Mouse (Mus musculus) lung, embryonic 14.5 days (tissue): ENCODE measurements around the gene Olfr373. TPM values are rescaled to one million over a fixed set of nuclear protein-coding genes. Genes with fewer than 3 reads are reported as not detected.
"Not testable (repeated sequence)": the region's sequence is repeated elsewhere in the genome, so short reads cannot be mapped to it uniquely, and the experiment has no call there.

Experiments
- ATAC-seq: fragments of 200-750 bp; cut with Nextera tagmentation; 2 replicates; pipeline ENCODE4 v1.8.0; 2017; ENCODE audit warnings: mild to moderate bottlenecking, moderate TSS enrichment, moderate library complexity; ENCODE audit not compliant: insufficient read depth
- DNase-seq: peaks from one replicate; pipeline ENCODE4 v3.0.0-alpha.2; 2015
- H3K27ac ChIP-seq: fragments of 300-500 bp; sonication (generic); 2 replicates; pipeline ENCODE4 v1.5.1; 2014; ENCODE audit warnings: low read depth, mild to moderate bottlenecking, moderate library complexity
- H3K27me3 ChIP-seq: fragments of 300-500 bp; sonication (generic); 2 replicates; pipeline ENCODE4 v1.6.1; 2014; ENCODE audit warnings: low read length, control low read depth; ENCODE audit not compliant: insufficient read depth
- H3K36me3 ChIP-seq: fragments of 300-500 bp; sonication (generic); 2 replicates; pipeline ENCODE4 v1.6.1; 2014; ENCODE audit warnings: control low read depth; ENCODE audit not compliant: insufficient read depth
- H3K4me1 ChIP-seq: fragments of 300-500 bp; sonication (generic); 2 replicates; pipeline ENCODE4 v1.6.1; 2014; ENCODE audit warnings: antibody characterized with exemption, control low read depth; ENCODE audit not compliant: insufficient read depth
- H3K4me2 ChIP-seq: fragments of 300-500 bp; sonication (generic); 2 replicates; pipeline ENCODE4 v1.6.1; 2014; ENCODE audit warnings: mild to moderate bottlenecking
- H3K4me3 ChIP-seq: fragments of 300-500 bp; sonication (generic); 2 replicates; pipeline ENCODE4 v1.5.1; 2014; ENCODE audit warnings: low read depth, low read length
- H3K9ac ChIP-seq: fragments of 300-500 bp; sonication (generic); 2 replicates; pipeline ENCODE4 v1.6.1; 2014
- H3K9me3 ChIP-seq: fragments of 300-500 bp; sonication (generic); 2 replicates; pipeline ENCODE4 v1.6.1; 2016; ENCODE audit warnings: low read depth, low read length, control low read depth
- CTCF ChIP-seq: IDR thresholded peaks from 2 replicates; pipeline ENCODE4 v1.5.1; 2016; ENCODE audit warnings: antibody characterized with exemption, low read depth
- WGBS: fragments of 180-500 bp; shearing (Covaris S2); extraction: QIAGEN DNeasy Blood & Tissue Kit; methylation state at CpG from one replicate; pipeline ENCODE4 v1.1.7; 2014; 5-methylcytosine and 5-hydroxymethylcytosine counted together
- polyA plus RNA-seq: library from polyadenylated mRNA; unstranded; fragments of >200 nt; fragmentation: Nextera tagmentation; extraction: Ambion mirVana; gene quantifications from 2 replicates; pipeline ENCODE4 v1.2.1, GENCODE M21; 2014

The Olfr373 gene
- polyA plus RNA-seq, result not detected in 2 replicates

DNA sequence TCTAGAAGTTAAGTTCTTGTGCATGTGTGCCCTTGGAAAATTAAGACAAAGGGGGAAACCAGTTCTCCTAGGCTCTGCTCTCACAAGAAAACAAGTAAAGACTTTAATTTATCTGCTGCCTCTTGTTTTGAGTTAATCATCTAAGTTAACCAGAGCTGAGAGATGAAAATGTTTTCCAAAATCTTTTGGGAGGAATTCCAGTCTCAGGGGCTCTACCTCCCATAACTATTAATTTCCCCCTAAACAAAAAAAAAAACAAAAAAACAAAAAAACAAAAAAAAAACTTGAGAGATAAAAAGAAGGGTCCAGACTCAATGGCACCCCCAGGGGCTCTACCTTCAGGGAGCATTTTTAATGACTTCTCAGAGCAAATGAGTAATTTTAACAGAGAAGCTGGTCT lies at the start of gene Olfr373:
Gene Olfr373, plus strand, starts transcription at position 301 of the 400 bp plus-strand sequence.
- H3K4me2 ChIP-seq, DNase-seq, ATAC-seq, H3K4me1 ChIP-seq, H3K9me3 ChIP-seq, H3K9ac ChIP-seq, H3K36me3 ChIP-seq, H3K27me3 ChIP-seq, H3K4me3 ChIP-seq, H3K27ac ChIP-seq: not testable (repeated sequence)

DNA sequence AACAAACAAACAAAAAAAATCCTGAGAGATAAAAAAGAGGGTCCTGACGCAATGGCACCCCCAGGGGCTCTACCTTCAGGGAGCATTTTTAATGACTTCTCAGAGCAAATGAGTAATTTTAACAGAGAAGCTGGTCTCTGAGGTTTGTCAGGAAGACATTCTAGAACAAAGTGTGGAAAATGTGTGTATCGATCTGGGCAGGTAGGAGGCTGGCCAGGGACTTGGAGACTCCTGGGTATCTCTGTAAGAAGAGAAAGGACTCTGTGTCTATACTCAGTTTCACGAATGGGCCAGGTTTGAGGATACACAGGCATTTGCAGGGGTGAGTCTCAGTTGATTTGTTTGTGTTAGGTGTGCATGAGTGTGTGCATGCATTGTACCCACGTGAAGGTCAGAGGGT lies 42.1 kb upstream of the Olfr373 start, which contains the start of gene Olfr372:
Gene Olfr372, plus strand, starts transcription at position 301 of the 400 bp plus-strand sequence.
- H3K4me1 ChIP-seq, H3K4me3 ChIP-seq, H3K4me2 ChIP-seq, H3K9me3 ChIP-seq, H3K36me3 ChIP-seq, H3K27me3 ChIP-seq, DNase-seq, H3K27ac ChIP-seq, H3K9ac ChIP-seq, ATAC-seq: not testable (repeated sequence)
- WGBS, result 69% methylated on average over 4 of the region's 4 CpGs

DNA sequence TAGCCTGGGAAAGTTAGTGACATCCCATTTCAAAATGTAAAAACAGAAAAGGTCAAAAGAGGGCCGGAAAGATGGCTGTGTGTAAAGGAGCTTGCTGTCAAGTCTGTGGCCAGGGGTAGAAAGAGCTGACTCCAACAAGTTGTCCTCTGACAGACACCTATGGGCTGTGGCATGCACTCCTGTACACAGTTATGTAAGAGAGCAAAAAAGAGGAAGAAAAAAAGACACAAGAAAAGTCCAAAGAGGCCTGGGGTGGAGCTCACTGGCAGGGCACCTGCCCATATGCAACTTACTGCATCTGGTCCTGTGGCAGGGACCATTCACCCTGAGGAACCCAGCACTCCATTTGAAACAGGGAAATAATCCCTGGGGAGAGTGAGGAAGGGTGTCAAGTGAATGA lies 40.5 kb upstream of the Olfr373 start:
- Histone ChIP-seq H3K4me3 (no peak overlapping the region), H3K36me3 (no peaks in the 10 kb centered on the region), H3K9ac (no peak overlapping the region), H3K9me3 (no peaks in the 10 kb centered on the region), H3K4me1 (no peaks in the 10 kb centered on the region), H3K4me2 (no peak overlapping the region), H3K27ac (no peak overlapping the region), H3K27me3 (no peaks in the 10 kb centered on the region)
- DNase-seq, result no peak
- no peak for TF ChIP-seq CTCF
- 71% methylated on average over 1 of the region's 1 CpGs for WGBS
- no peak for ATAC-seq

DNA sequence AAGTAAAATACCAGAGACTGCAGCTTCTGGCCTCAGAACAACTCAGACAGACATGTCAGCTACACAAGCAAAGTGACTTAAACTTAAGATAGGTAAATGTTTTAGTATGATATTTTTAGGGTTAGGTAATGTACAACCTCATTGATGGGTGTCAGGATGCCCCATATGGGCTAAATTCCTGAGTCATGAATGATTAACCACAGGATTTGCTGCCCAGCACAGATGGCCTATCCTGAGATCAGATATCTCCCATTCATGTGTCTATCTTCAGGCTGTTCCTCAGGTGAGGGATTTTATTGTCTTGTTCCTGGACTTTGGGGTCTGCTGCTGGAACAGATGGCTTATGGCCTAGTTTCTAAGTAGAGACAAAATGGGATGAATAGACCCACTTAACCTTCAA lies 28.3 kb upstream of the Olfr373 start:
- ATAC-seq, H3K4me2 ChIP-seq, H3K27ac ChIP-seq, H3K4me3 ChIP-seq, H3K9me3 ChIP-seq, H3K4me1 ChIP-seq, H3K9ac ChIP-seq, H3K36me3 ChIP-seq, H3K27me3 ChIP-seq, DNase-seq: not testable (repeated sequence)

DNA sequence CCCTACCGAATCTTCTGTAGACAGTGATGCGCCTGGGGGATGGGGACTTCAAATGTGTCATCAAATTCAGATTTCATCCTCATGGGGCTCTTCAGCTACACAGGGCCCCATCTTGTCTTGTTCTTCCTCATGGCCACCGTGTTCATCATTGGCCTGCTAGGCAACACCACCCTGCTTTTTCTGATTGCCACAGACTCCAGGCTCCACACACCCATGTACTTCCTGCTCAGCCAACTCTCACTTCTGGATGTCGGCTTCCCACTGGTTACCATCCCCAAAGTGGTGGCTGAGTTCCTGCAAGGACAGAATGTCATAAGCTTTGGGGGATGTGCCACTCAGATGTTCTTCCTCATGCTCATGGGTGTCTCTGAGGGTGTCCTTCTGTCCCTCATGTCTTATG lies 25.3 kb upstream of the Olfr373 start:
- H3K27me3 ChIP-seq, H3K36me3 ChIP-seq, H3K4me1 ChIP-seq, H3K4me3 ChIP-seq, H3K9ac ChIP-seq, DNase-seq, H3K27ac ChIP-seq, ATAC-seq, H3K4me2 ChIP-seq, H3K9me3 ChIP-seq: not testable (repeated sequence)
- WGBS, result 87% methylated on average over 3 of the region's 4 CpGs

DNA sequence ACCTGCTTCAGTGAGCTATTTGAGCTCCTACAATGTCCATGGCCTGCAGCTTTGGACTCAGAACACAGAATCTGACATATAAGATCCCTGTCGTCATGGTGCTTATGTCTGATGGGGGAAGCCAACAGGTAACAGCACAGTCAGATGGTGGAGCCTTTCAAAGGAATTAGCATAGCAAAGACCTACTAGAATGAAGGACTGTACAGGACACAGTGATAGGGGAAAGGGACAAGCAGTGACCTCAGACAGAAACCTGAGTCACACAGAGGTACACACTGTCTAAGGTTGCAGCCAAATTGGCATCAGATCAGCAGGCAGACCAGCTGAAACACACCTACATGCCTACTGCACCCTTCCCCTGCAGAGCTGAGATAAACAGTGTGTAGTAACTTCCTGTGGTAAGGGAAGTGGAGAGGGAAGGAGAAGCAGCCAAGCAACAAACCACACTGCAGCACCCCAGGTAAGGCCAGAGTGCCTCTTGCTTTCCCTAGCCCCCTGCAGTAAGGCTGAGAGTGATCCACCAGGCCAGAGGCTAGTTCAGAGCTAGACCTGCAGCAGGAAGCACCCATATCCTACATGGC lies 16.1 kb upstream of the Olfr373 start:
- not testable (repeated sequence) for H3K9me3 ChIP-seq, H3K9ac ChIP-seq, H3K4me3 ChIP-seq, ATAC-seq, DNase-seq, H3K4me1 ChIP-seq, H3K4me2 ChIP-seq, H3K27me3 ChIP-seq, H3K27ac ChIP-seq, H3K36me3 ChIP-seq
- WGBS, result 95% methylated on average over 1 of the region's 1 CpGs

DNA sequence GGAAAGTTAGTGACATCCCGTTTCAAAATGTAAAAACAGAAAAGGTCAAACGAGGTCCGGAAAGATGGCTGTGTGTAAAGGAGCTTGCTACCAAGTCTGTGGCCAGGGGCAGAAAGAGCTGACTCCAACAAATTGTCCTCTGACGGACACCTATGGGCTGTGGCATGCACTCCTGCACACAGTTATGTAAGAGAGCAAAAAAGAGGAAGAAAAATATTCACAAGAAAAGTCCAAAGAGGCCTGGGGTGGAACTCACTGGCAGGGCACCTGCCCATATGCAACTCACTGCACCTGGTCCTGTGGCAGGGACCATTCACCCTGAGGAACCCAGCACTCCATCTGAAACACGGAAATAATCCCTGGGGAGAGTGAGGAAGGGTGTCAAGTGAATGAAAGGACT lies 1.8 kb downstream of the Olfr373 start:
- no peak overlapping the region for H3K4me3 ChIP-seq
- TF ChIP-seq CTCF, result no peak
- no peak overlapping the region for H3K4me2 ChIP-seq
- no peak overlapping the region for H3K9ac ChIP-seq
- no peaks in the 10 kb centered on the region for H3K4me1 ChIP-seq
- 59% methylated on average over 5 of the region's 5 CpGs for WGBS
- ATAC-seq, result no peak
- H3K9me3 ChIP-seq, result no peaks in the 10 kb centered on the region
- H3K27me3 ChIP-seq, result no peaks in the 10 kb centered on the region
- no peak overlapping the region for H3K27ac ChIP-seq
- DNase-seq, result no peak
- H3K36me3 ChIP-seq, result no peaks in the 10 kb centered on the region

DNA sequence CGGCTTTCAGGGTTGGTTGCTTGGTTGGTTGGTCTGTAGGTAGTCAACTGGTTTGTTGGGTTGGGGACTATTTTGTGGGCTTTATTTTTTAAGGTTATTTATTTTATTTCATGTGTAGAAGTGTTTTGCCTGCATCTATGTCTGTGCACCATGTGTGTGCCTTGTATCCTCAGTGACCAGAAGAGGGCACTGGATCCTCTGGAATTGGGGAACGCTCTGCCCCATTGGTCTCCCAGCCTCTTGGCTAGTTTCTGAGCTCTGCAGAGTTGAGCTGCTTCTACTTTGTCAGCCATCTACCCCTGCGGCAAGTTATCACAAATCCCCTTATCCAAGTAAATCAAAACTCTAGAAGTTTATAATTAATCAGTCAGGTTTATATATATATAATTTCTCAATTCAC lies 4.6 kb downstream of the Olfr373 start:
- not testable (repeated sequence) for H3K4me2 ChIP-seq, H3K9ac ChIP-seq, H3K27ac ChIP-seq, H3K36me3 ChIP-seq, H3K4me1 ChIP-seq, H3K4me3 ChIP-seq, H3K27me3 ChIP-seq, H3K9me3 ChIP-seq, ATAC-seq
- TF ChIP-seq CTCF, result peak; percentile 34
- 75% methylated on average over 3 of the region's 3 CpGs for WGBS
- DNase-seq, result peak; percentile 17

DNA sequence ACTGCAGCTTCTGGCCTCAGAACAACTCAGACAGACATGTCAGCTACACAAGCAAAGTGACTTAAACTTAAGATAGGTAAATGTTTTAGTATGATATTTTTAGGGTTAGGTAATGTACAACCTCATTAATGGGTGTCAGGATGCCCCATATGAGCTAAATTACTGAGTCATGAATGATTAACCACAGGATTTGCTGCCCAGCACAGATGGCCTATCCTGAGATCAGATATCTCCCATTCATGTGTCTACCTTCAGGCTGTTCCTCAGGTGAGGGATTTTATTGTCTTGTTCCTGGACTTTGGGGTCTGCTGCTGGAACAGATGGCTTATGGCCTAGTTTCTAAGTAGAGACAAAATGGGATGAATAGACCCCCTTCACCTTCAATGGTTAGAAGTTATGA lies 13.7 kb downstream of the Olfr373 start:
- not testable (repeated sequence) for DNase-seq, H3K4me1 ChIP-seq, H3K9me3 ChIP-seq, H3K36me3 ChIP-seq, H3K27ac ChIP-seq, ATAC-seq, H3K4me2 ChIP-seq, H3K9ac ChIP-seq, H3K27me3 ChIP-seq, H3K4me3 ChIP-seq

DNA sequence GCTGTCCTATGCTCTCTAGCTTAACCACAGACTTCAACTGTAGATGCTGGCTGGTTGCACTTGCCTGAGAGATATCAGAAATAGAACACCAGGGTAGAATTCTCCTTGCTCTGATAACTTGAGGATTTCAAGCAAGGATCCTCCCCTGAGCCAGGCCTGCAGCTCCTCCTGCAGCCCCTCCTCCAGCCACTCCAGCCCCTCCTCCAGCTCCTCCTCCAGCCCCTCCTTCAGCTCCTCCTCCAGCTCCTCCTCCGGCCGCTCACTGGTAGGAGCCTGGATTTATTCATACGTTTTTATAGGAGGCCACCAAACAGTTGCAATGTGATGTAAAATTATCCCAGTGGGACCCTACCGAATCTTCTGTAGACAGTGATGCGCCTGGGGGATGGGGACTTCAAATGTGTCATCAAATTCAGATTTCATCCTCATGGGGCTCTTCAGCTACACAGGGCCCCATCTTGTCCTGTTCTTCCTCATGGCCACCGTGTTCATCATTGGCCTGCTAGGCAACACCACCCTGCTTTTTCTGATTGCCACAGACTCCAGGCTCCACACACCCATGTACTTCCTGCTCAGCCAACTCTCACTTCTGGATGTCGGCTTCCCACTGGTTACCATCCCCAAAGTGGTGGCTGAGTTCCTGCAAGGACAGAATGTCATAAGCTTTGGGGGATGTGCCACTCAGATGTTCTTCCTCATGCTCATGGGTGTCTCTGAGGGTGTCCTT lies 16.6 kb downstream of the Olfr373 start:
- H3K4me1 ChIP-seq, ATAC-seq, H3K4me2 ChIP-seq, H3K36me3 ChIP-seq, H3K27me3 ChIP-seq, H3K9me3 ChIP-seq, H3K4me3 ChIP-seq, H3K27ac ChIP-seq, H3K9ac ChIP-seq: not testable (repeated sequence)
- 59% methylated on average over 6 of the region's 7 CpGs for WGBS
- peak; percentile 4 for DNase-seq
